Mouse (Mus musculus): ENCODE measurements around the gene Tagln2. TPM values are rescaled to one million over a fixed set of nuclear protein-coding genes. Genes with fewer than 3 reads are reported as not detected.

Tagln2 gene
- polyA plus RNA-seq, 1 experiment from 2014 or later, result 77.7 TPM

DNA sequence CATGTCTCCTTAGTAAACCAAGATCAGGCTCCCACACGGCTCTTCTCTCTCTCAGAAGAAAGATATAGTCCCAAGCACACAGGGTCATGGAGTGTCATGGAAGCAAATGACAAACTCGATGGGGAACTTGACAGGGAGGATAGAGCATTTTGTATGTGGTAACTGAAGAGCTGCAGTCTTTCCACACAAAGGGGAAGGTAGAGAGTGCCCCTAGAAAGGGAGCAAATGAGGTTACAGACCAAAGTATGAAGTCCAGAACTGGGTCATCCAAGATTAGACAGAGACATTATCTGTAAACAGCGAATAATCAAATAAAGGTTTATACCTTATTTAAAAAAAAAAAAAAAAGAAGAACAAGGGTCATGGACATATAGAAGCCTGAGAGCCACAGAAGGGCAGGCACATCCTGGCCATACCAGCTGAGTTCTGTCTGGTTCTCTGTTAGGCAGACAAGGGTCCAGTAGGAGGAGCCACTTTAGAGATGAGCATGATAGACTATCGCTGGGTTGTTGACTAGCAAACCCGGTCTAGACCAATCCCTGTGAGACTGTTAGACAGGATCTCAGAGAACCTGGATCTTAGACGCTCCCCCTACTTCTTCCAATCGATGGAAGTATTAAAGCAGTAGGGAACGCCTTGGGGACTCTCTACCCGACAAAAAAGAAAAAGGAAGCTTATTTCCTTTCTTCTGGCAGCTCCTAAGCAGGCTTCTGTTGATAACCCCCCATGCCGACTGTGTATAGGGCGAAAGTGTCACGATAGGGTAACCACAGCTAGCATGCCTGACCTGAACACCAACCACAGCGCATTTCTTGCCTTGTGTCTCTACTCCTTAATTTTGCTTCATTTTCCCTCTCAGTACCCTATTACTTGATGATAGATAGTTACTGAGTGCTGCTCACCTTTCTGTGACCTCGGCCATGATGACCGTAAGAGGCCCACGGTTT is 36.2 kb upstream of the Tagln2 start:
- H3K4me2 ChIP-seq, result no peak overlapping the region
- no peak for ATAC-seq (ENCODE audit: low FRiP score, low read depth)
- no peaks in the 10 kb centered on the region for H3K9me3 ChIP-seq
- no peak overlapping the region for H3K27ac ChIP-seq (replicated peaks)
- no peaks in the 10 kb centered on the region for H3K36me3 ChIP-seq
- H3K9ac ChIP-seq, result no peak overlapping the region
- H3K4me3 ChIP-seq, result no peak overlapping the region
- H3K27me3 ChIP-seq, result no peaks in the 10 kb centered on the region
- WGBS, result 88% methylated on average over 16 of the region's 16 CpGs
- H3K4me1 ChIP-seq (replicated peaks), result no peaks in the 10 kb centered on the region

DNA sequence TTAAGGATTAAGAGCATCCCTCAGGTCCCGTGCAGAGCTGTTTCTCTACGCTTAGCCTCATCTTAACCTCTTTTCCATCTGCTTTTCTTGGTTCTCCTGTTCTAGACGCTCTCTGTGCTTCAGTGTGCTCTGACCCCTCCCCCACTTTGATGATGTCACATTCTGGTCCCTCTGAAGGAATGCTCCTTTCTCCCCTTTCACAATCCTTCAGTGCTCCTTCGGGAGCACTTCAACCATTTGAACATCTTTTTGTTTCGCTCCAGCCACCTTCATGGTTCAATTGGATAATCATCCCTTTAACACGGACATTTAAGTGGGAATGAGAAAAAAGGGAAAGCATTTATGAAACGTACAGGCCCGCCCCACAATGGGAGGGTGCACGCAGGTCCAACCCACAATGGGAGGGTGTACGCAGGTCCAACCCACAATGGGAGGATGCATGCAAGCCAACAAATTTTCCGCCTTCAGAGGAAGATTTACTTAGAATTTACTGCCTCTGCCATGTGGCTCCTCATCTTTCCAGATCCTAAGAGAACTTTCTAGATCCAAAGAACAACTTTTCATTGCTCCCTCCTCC is 31.5 kb upstream of the Tagln2 start:
- 70% methylated on average over 11 of the region's 11 CpGs for WGBS
- H3K9ac ChIP-seq, result no peak overlapping the region
- H3K4me2 ChIP-seq, result no peak overlapping the region
- no peaks in the 10 kb centered on the region for H3K27me3 ChIP-seq
- H3K27ac ChIP-seq (replicated peaks), result no peak overlapping the region
- no peaks in the 10 kb centered on the region for H3K9me3 ChIP-seq
- H3K4me1 ChIP-seq (replicated peaks), result no peaks in the 10 kb centered on the region
- H3K4me3 ChIP-seq, result no peak overlapping the region
- no peaks in the 10 kb centered on the region for H3K36me3 ChIP-seq
- no peak for ATAC-seq (ENCODE audit: low FRiP score, low read depth)

DNA sequence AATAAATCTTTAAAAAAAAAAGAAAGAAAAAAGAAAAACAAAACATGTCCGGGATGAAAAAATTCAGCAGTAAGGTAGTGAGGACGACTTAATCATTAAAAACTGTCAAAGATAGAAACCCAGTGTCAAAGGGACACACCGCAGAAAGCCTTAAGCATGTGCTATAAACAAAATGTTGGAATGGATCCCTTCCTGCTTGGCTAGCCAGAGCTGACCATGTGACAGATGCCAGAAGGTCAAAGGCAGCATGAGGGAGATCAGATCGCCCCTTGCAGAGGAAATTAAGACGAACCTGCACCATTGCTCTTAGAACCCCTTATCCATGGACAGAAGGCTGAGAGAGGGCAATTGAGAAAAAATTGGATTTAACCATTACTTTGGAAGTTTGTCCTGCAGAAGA is 30.5 kb upstream of the Tagln2 start:
- Histone ChIP-seq H3K4me2 (no peak overlapping the region), H3K27me3 (no peaks in the 10 kb centered on the region), H3K4me3 (no peak overlapping the region), H3K36me3 (no peaks in the 10 kb centered on the region), H3K9me3 (no peaks in the 10 kb centered on the region), H3K4me1 (replicated peaks) (no peaks in the 10 kb centered on the region), H3K27ac (replicated peaks) (no peak overlapping the region), H3K9ac (no peak overlapping the region)
- no peak for ATAC-seq (ENCODE audit: low FRiP score, low read depth)
- WGBS, result 84% methylated on average over 5 of the region's 5 CpGs

DNA sequence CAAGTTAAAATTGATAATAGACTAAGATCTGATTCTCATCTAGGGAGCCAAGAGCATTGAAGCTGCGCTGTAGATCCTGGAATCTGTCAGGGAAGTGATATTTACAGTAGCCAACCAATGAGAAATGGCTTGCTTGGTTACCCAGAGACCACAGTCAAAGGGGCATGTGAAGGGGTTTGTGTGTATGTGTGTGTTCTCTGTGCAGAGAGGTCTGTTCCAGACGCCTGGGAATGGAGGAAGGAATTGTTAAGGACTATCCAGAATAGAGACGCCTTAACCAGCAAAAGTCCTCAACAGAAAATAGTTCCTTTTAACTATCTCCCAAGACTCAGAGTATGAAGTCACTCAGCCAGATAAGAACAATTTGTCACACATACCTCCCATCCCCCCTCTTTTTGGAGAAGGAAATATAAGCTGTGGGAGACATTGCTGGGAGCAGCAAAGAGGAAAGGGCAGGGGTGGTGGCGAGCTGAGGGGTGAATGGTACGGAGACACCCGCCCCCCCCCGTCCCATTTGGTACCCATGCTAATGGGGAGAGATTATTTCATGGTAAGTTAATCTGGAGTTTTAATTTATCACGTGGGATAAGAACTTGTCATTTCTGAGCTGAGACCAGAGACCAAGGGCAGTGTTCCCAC is 29.9 kb upstream of the Tagln2 start:
- no peak overlapping the region for H3K9ac ChIP-seq
- no peak for ATAC-seq (ENCODE audit: low FRiP score, low read depth)
- H3K4me3 ChIP-seq, result no peak overlapping the region
- WGBS, result 58% methylated on average over 8 of the region's 8 CpGs
- H3K4me1 ChIP-seq (replicated peaks), result no peaks in the 10 kb centered on the region
- H3K27me3 ChIP-seq, result no peaks in the 10 kb centered on the region
- no peaks in the 10 kb centered on the region for H3K9me3 ChIP-seq
- H3K36me3 ChIP-seq, result no peaks in the 10 kb centered on the region
- no peak overlapping the region for H3K4me2 ChIP-seq
- H3K27ac ChIP-seq (replicated peaks), result no peak overlapping the region

DNA sequence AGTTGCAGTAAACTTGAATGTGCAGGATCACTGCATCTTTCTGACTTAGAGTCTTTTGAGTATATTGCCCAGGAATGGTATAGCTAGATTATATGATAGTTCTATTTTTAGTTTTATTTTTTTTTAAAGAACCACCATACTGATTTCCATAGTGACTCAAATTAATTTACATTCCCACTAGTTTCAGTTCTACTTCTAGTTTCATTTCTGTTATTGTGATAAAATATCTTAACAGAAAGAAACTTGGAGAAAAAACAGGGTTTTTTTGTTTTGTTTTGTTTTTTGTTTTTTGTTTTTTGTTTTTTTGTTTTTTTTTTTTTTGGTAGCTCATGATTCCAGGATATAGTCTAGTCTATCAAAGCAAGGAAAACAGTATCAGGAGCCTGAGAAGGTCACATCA is 26.9 kb upstream of the Tagln2 start:
- Histone ChIP-seq H3K4me2 (no peak overlapping the region), H3K9me3 (no peaks in the 10 kb centered on the region), H3K9ac (no peak overlapping the region), H3K27me3 (no peaks in the 10 kb centered on the region), H3K4me1 (replicated peaks) (no peaks in the 10 kb centered on the region), H3K36me3 (no peaks in the 10 kb centered on the region), H3K27ac (replicated peaks) (no peak overlapping the region), H3K4me3 (no peak overlapping the region)
- no peak for ATAC-seq (ENCODE audit: low FRiP score, low read depth)

DNA sequence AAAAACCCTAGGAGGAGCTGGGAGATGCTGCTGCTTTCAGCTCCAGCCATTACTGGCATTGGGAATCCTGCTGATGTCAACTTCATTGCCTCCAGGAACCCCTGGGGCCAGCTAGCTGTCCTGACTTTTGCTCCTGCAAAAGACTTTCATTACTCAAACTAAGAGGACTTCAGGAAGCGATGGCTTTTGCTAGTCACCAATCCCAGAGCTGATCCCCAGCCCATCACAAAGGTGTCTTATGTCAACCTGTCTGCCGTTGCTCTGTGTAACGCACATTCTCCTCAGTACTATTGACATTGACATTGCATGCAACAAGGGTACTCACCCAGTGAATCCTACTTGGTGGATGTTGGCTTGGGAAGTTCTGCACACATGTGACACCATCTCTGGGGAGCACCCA is 25.7 kb upstream of the Tagln2 start:
- no peaks in the 10 kb centered on the region for H3K4me1 ChIP-seq (replicated peaks)
- H3K9ac ChIP-seq, result no peak overlapping the region
- H3K4me2 ChIP-seq, result no peak overlapping the region
- no peak for ATAC-seq (ENCODE audit: low FRiP score, low read depth)
- H3K4me3 ChIP-seq, result no peak overlapping the region
- H3K36me3 ChIP-seq, result no peaks in the 10 kb centered on the region
- H3K9me3 ChIP-seq, result no peaks in the 10 kb centered on the region
- H3K27me3 ChIP-seq, result no peaks in the 10 kb centered on the region
- H3K27ac ChIP-seq (replicated peaks), result no peak overlapping the region
- 85% methylated on average over 3 of the region's 3 CpGs for WGBS

DNA sequence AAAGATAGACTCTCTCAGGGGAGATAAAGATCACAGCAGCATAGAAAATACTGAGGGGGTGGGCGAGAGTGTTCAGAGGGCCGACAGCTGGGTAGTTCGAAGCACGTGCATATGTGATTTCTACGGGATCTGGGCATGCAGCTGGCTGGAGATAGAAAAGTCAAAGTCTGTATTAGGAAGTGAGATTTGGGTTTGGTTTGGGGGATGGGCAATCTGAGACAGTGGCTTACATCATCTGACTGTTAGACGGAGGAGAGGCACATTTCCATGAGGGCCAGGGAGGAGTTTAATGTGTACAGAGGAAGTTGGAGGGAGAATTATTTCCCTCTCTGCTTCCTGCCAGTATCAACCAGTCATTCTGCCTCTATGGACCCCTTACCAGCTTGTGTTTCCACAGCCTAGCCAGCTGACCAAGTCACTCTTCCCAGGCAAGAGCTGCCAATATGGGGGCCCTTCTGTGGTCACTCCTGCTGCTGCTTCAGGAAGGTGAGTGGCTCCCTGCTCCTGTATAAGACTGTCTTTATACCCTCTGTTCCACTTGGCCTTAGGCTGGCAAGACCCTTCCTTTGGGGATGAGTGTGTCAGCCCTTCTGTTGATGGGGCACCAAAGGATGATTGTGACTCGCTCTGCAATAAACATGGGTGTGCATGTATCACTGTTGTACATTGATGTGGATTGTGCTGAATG is 24.6 kb upstream of the Tagln2 start, which contains the start of gene Slamf9:
Gene Slamf9, plus strand, starts transcription at position 305 of the 688 bp plus-strand sequence.
- no peak within 1 kb of the TSS for H3K4me3 ChIP-seq
- no peaks in the 10 kb centered on the region for H3K27me3 ChIP-seq
- no peak for ATAC-seq (ENCODE audit: low FRiP score, low read depth)
- no peak within 1 kb of the TSS for H3K9ac ChIP-seq
- H3K27ac ChIP-seq (replicated peaks), result no peak within 1 kb of the TSS
- no peaks in the 10 kb centered on the region for H3K9me3 ChIP-seq
- H3K36me3 ChIP-seq, result no peaks in the 10 kb centered on the region
- WGBS, result 70% methylated on average over 7 of the region's 7 CpGs
- H3K4me1 ChIP-seq (replicated peaks), result no peaks in the 10 kb centered on the region
- H3K4me2 ChIP-seq, result no peak within 1 kb of the TSS

DNA sequence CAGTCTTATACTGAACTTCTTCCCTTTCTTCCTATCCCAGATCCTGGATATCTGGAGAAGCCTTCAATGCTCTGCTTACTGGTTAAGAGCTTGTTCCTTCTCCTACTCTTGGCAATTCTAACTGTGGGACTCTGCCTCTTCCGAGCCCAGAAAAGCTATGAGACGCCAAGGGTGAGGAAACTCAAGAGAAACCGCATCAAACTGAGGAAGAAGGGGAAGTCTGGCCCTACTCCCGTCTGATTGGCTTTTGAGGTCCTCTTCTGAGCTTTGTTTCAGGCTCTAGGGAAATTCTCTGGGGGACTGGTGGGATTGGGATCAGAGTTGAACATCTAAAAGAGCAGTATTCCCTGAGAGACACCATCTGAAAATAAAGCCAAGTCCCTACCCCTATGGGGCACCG is 21.8 kb upstream of the Tagln2 start:
- H3K9me3 ChIP-seq, result no peaks in the 10 kb centered on the region
- no peak overlapping the region for H3K27ac ChIP-seq (replicated peaks)
- no peaks in the 10 kb centered on the region for H3K36me3 ChIP-seq
- 0 out of 2 replicates have a peak, but pooled peaks cover 4% of the 10 kb centered on the region for H3K27me3 ChIP-seq
- ATAC-seq (ENCODE audit: low FRiP score, low read depth), result no peak
- peaks cover 15% of the 10 kb centered on the region for H3K4me1 ChIP-seq (replicated peaks)
- no peak overlapping the region for H3K4me3 ChIP-seq
- H3K9ac ChIP-seq, result no peak overlapping the region
- 78% methylated on average over 5 of the region's 5 CpGs for WGBS
- no peak overlapping the region for H3K4me2 ChIP-seq

DNA sequence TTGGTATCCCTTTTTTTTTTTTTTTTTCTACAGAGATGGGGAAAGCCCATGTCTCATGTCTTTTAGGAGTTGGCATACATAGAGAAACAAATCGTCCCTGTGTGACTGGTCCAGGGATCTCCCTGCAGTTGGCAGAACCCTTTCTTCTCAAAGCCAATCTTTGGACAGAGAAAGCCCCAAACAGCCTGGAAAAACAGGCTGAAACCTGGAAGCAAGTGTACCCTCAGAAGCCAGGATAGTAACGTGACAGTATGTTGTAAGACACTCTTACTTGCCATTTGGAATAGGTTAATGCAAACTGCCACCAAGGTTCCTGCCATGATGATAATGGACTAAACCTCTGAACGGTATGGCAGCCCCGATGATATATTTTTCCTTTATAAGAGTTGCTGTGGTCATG is 19.5 kb upstream of the Tagln2 start:
- Histone ChIP-seq H3K36me3 (no peaks in the 10 kb centered on the region), H3K4me1 (replicated peaks) (peaks cover 38% of the 10 kb centered on the region), H3K27ac (replicated peaks) (no peak overlapping the region), H3K4me3 (no peak overlapping the region), H3K4me2 (no peak overlapping the region), H3K9me3 (no peaks in the 10 kb centered on the region), H3K27me3 (0 out of 2 replicates have a peak, but pooled peaks cover 4% of the 10 kb centered on the region), H3K9ac (no peak overlapping the region)
- 91% methylated on average over 4 of the region's 4 CpGs for WGBS
- no peak for ATAC-seq (ENCODE audit: low FRiP score, low read depth)

DNA sequence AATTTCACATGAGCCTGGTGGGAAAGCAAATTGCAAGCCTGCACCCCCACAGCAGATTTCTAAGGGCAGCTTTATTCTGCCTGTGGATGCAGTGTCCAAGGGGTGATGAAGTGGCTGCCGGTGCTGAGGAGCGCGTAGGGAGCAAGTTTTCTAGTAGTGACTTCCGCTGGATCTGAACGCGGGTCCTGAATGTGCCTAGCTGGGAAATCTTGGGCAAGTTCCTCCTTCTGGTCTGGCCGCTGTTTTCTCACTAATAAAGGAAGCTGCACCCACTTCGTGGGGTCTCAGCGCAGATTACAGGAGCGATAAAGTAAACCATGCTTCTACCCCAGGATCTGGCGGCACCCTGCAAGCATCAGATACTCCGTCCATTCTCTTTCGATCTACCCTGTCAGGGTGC is 18.7 kb upstream of the Tagln2 start:
- no peak for ATAC-seq (ENCODE audit: low FRiP score, low read depth)
- peak overlapping the region; percentile 86 for H3K4me2 ChIP-seq

DNA sequence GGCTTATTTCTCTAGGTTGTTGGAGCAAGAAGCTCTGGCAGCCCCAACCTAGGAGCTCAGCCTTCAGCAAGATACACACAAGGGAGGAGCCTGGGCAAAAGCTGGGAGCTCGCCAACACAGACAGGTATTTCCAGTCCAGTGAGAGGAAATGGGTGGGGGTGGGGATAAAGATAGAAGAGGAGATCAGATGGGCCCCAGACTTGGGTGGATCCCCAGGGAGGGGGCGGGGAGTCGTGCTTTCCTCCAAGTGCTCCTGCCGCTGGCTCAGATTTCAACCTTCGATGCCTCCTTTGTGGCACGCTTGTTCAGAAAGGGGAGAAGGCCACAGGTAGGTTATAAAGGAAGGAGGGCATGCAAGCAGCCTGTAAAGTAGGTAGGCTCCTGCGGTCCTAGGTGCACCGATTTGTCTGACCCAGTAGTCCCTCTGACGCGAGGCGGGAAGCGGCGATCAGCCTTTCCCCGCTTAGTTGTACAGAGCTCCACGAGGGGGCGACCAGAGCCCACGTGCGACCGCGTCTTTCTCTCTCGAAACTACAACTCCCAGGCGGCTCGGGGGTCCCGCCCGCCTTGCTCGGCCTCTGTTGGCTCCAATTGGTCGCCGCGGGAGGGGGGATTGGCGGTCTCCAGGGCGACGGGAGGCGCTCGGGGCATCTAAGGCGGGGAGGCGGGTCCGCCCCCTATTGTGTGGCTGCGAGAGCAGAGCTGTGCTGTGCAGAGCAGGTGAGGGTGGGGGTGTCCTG is 18.1 kb upstream of the Tagln2 start, which contains the start of gene Igsf9:
Gene Igsf9, plus strand, starts transcription at position 249 of the 741 bp plus-strand sequence.
- peak within 1 kb of the TSS; percentile 14 for H3K27ac ChIP-seq (replicated peaks)
- ATAC-seq (ENCODE audit: low FRiP score, low read depth), result peak; percentile 93
- peak within 1 kb of the TSS; percentile 53 for H3K4me3 ChIP-seq
- H3K4me2 ChIP-seq, result peak within 1 kb of the TSS; percentile 86
- peaks cover 52% of the 10 kb centered on the region for H3K4me1 ChIP-seq (replicated peaks)
- H3K27me3 ChIP-seq, result 0 out of 2 replicates have a peak, but pooled peaks cover 4% of the 10 kb centered on the region
- WGBS, result under 1% methylated on average over 38 of the region's 38 CpGs
- peak within 1 kb of the TSS; percentile 57 for H3K9ac ChIP-seq
- H3K36me3 ChIP-seq, result no peaks in the 10 kb centered on the region
- H3K9me3 ChIP-seq, result no peaks in the 10 kb centered on the region

More for the DNA sequence above, 18.7 kb upstream of the Tagln2 start:
- H3K27me3 ChIP-seq, result 0 out of 2 replicates have a peak, but pooled peaks cover 4% of the 10 kb centered on the region
- no peaks in the 10 kb centered on the region for H3K9me3 ChIP-seq
- no peaks in the 10 kb centered on the region for H3K36me3 ChIP-seq
- H3K4me3 ChIP-seq, result peak overlapping the region; percentile 53
- WGBS, result 25% methylated on average over 13 of the region's 13 CpGs
- H3K4me1 ChIP-seq (replicated peaks), result peaks cover 46% of the 10 kb centered on the region
- H3K27ac ChIP-seq (replicated peaks), result no peak overlapping the region
- peak overlapping the region; percentile 57 for H3K9ac ChIP-seq

Measured in hindbrain, embryonic 15.5 days (tissue).